Mouse (Mus musculus): ENCODE measurements around the gene Vps9d1. TPM values are rescaled to one million over a fixed set of nuclear protein-coding genes. Genes with fewer than 3 reads are reported as not detected.
A peak's percentile ranks its signal among the peaks of the same experiment; 100 is the strongest.
"Not testable (repeated sequence)": the region's sequence is repeated elsewhere in the genome, so short reads cannot be mapped to it uniquely, and the experiment has no call there.

The Vps9d1 gene
- total RNA-seq, 2 experiments from 2014 or later = 27.8 to 31.5 TPM

DNA sequence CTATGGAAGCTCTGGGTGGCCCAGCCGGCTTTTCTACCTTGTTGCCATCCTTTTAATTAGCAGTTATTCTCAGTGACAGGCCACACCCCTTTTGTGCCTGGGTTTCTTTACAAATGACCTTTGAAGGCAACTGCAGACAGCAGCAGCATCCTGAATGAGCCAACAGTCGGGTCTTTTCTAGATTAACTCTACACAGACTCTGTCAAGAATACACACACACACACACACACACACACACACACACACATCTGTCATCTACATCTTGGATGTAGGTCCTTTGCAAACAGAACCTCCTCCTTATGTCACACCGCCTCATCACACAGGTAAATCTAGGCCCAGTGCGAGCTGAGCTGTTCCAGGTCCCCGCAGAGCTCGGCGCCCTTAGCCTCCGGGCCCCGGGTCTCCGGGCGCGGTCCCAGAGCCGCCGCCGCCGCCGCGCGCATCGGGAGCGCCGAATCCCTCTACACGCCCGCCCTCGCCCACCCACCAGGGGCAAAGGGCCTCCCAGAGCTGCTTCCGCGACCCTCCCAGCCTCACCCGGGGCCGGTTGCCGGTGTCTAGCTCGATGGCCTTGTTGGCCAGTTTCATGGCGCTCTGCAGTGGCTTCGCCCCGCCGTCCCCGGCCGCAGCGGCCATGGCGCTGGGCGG is 573 bp downstream of the Vps9d1 start:
- DNase-seq = no peak

GRCm38 (mm10) chr8:123252925-123253324 is 1.2 kb downstream of the Vps9d1 start:
- no peak for DNase-seq

DNA sequence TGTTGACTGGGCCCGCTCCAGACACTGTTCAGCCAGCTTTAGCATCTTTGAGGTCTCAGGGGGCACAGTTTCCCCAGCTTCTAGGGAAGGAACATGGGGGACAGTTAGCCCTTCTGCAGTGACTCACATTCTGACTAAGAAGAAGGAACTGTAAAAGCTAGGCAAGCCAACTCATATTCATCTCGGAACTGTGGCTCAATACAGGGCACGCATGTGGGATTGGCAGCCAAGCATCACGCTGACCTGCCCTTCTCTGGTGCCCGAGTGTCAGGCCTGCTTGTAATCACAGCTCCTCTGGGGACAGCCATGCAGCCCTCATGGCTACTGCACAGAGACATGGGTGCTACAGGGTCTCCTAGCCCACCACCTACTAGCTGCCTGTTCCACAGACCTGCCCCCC is 3.2 kb downstream of the Vps9d1 start:
- no peak for DNase-seq

DNA sequence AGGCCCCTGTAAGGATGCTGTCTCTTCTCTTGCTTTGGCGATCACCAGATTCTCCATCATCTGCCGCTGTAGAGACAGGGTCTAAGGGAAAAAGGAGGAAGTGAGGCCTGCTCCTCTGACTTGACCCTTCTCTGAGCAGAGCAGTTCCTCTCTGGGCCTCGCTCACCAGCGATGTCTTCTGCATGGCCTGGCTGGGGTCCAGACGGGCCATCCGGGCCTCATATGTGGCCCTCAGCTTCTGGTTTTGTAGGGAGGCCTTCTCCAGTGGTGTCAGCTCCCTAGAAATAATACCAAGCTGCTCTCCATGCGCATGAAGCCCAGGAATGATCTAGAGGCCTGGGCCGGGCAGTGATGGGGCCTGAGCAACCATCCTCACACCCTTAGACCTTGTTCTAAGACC is 5.6 kb downstream of the Vps9d1 start:
- DNase-seq = peak; percentile 22 to 50

DNA sequence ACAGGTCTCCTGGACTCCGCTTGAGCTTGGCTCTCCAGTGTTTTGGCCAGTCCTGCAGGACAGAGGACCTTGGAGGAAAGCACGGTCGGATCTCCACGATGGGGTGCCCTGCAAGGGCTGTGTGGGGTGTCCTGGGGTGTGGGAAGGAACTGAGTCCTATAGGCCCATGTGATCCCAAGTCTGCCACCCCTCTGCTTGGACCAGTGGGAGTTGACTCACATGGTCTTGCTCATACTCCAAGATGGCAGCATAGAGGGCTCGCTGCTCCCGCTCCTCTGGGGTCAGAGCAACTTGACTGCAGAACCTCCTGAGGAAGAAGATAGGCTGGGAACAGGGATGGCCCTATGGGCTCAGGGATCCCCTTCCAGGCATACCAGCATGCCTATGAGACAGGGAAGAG is 6.4 kb downstream of the Vps9d1 start:
- DNase-seq = no peak

DNA sequence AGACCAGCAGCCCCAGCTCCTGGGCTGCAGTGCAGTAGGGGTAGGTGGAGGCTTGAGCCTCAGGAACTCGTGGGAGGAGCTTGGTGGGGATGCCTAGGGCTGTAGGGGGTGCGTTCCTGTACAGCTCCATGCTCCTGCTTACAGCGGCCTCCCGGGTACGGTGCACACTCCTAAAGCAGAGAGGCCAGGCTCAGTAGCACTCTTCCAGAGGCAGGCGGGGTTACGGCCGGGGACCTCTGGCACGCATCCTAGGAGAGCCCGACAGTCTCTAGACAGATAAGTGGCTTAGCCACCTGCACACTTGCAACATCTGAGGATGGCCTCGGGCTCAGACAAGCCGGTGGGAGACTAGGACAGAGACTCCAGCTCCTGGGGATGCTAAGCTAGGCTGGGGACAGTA is 8.6 kb downstream of the Vps9d1 start:
- no peak for DNase-seq

DNA sequence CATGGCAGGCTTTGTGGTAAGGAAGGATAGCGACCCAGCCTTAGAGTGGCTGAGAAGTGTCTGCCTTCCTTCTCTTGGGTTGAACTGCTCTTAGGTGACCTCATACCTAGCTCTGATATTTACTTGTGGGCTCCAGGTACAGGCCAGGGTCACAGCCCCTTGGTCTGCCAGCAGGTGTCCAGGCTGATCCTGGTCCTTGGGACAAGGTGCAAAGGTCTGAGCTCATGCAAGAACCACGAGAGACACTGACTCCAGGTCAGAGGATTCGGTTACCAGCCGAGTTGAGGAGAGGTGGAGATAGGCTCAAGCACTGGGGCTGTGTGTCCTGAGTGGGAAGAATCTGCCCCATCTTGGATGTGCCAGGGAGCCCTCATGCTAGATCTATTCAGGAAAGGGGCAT is 9.8 kb downstream of the Vps9d1 start:
- DNase-seq = no peak

GRCm38 (mm10) chr8:123243053-123243452 is 11.1 kb downstream of the Vps9d1 start:
- DNase-seq = no peak

DNA sequence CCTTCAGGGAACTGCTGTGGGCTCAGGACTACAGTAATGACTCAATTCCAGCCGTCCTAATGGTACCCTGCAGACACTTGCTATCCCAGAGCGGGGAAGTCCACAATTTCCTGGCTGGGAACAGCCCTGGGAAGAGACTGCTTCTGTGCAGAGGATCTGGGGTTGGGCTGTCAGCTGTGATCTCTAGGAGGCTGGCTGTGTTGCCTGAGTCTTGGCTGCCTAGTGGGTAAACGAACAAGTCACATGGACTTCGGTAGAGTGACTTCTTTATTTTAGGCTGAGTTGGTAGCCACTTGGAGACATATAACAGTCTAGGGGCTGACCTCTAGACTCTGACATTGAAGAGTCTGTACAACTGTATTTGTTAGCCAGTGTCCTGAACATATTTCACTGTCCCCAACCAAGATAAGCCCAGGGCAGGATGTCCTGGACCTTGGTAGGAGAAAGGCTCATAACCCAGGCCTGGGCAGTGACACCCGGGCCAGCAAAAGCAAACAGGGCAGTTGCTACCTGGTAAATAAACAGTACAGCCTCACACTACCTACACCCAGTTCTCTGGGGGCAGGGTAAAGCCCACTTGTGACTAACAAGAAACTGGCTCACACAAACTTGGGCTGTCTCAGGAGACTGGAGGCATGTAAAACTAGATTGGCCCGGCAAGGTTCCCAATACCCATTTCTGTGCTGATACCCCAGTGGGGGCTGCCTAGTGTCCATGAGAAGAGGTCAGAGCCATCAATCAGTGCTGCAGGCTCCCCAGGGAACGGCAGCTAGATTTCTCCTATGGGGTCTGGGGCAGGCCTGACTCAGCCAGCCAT is 11.8 kb downstream of the Vps9d1 start:
- DNase-seq = peak; percentile 26 to 50

- no peak for DNase-seq
These were observed 14.8 kb downstream of the Vps9d1 start for GRCm38 (mm10) chr8:123239398-123239797.

GRCm38 (mm10) chr8:123235520-123236497 is 18.3 kb downstream of the Vps9d1 start, which contains the start of gene Spata2l:
TSS of gene Spata2l (minus strand) at chr8:123236233.
- DNase-seq = peak; percentile 89 to 91

GRCm38 (mm10) chr8:123234918-123235519 is 19.1 kb downstream of the Vps9d1 start:
- DNase-seq = peak in 1 of 2 experiments; percentile 21

- DNase-seq = no peak
These were observed 20.4 kb downstream of the Vps9d1 start for GRCm38 (mm10) chr8:123233760-123234159.

GRCm38 (mm10) chr8:123233300-123233699 is 20.8 kb downstream of the Vps9d1 start:
- no peak for DNase-seq

DNA sequence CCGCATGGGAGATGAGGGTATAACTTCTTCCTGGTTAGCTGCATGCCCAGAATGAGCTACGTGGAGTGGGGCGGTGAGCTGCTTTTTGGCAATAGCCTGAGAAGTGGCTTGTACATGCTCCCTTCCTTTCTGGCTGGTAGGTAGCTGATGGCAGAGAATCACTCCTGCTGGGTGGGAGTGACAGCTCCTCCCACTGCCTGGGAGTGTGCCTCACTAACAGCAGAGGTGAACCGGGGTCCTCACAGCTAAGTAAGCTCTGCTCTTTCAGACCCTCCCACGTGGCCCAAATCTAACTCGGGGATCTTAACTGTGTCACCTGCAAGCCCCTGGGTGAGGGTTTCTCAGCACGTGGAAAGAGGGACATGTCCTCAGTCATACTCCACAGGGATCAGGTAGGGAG is 21.6 kb downstream of the Vps9d1 start:
- DNase-seq = no peak

GRCm38 (mm10) chr8:123231742-123232141 is 22.4 kb downstream of the Vps9d1 start:
- peak in 1 of 2 experiments; percentile 28 for DNase-seq

- DNase-seq = not testable (repeated sequence)
These were observed 23.8 kb downstream of the Vps9d1 start for GRCm38 (mm10) chr8:123230326-123230725.

DNA sequence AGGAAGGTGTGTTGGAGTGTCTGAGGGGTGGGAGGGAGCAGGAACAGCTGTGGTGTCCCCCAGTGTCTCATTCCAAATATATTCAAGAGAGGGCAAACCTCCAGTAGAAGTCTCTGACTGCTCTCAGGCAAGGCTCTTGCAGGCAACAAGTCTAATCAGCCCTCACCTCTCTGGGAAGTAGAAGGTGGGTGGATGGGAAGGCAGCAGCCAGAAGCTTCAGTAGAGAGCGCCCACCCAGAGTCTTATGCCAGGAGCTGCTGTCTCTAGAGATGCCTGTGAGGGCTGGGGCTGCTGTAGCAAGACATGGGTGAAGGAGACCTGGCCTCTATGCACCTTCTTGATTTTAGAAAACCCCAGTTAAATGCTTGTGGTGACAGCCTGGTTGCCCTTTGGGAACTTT is 25.7 kb downstream of the Vps9d1 start:
- no peak for DNase-seq

- peak; percentile 96 to 98 for DNase-seq
These were observed 29.6 kb downstream of the Vps9d1 start, which contains the start of gene Cdk10 for GRCm38 (mm10) chr8:123224278-123225266. TSS of gene Cdk10 (plus strand) at chr8:123224842.

DNA sequence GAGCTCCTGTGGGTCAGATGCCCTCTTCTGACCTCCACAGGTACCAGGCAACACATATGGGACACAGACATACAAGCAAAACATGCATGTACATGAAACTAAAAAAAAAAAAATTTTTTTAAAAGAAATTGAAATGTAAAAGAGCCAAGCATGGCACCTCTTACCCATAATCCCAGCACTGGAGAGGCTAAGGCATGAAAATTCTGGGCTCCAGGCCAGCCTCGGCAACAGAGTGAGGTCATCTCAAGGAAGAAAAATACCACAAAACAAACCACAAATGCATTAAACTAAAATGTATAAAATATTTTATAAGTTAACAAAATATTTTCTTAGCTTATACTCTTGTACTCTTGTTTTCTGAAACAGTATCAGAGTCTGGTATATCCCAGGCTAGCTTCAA is 33.2 kb downstream of the Vps9d1 start:
- no peak for DNase-seq

DNA sequence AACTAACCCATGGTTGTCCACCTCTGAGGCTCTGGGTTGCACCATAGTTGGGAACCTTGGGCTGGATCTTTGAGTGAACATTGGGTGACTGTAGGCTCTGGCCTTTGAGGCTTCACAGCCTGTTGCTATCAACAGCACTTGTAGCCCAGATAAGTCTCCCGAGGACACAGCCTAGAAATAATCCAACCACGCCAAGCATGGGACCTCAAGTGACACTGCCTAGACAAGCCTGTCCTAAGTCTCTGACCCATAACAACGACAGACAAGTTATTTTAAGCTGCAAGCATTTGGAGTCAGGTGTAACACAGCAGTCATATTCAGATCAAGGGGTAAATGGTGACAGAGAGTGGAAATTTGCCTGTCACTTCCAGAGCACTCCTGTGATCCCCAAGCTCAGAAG is 38.7 kb downstream of the Vps9d1 start:
- peak; percentile 55 to 84 for DNase-seq
